Mouse (Mus musculus) bone marrow, adult 2 months (tissue): ENCODE measurements around the gene Nqo2.

Experiments used
- CTCF ChIP-seq: fragments of 200-500 bp; IDR thresholded peaks from 2 replicates; pipeline ENCODE4 v1.5.1; 2011; ENCODE audit warnings: low read length, control low read depth; ENCODE audit not compliant: control insufficient read depth, insufficient read depth
- POLR2A ChIP-seq: fragments of 200-500 bp; IDR thresholded peaks from 2 replicates; pipeline ENCODE4 v1.6.1; 2011; ENCODE audit warnings: low read depth, mild to moderate bottlenecking, control low read depth, low read length, borderline replicate concordance; ENCODE audit not compliant: control insufficient read depth

DNA sequence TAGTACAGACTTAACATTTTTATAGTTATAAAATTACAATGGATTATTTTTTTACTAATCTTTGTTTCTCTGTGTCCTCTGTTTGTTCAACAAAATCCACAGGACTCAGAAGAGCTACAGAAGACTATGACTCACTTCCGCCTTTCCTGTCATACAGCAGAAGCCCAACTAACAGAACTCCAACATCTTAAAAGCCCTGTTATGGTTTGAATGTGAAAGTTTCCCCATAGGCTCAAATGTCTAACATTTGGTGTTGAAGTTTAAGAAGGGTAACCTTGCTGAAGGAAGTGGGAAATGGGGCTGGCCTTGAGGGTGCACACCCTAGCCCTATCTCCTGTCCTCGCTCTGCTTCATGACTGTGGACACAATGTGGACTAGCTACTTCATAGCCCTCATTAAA, 4.7 kb upstream of the Nqo2 start:
- TF ChIP-seq POLR2A (no peak), CTCF (no peak)
